Mouse (Mus musculus) limb, embryonic 14.5 days (tissue): ENCODE results near the gene Hoxc8. TPM values are rescaled to one million over a fixed set of nuclear protein-coding genes. Genes with fewer than 3 reads are reported as not detected.

Experiments
- ATAC-seq: fragments of 200-750 bp; cut with Nextera tagmentation; 2 replicates; pipeline ENCODE4 v1.8.0; 2017; ENCODE audit warnings: low read depth, moderate number of reproducible peaks, moderate TSS enrichment; ENCODE audit not compliant: low FRiP score
- DNase-seq: peaks from one replicate; pipeline ENCODE4 v3.0.0-alpha.2; 2015; ENCODE audit warnings: low spot score
- H3K27ac ChIP-seq: fragments of 300-500 bp; sonication (generic); replicated peaks from 2 replicates; pipeline ENCODE4 v1.5.1; 2014; ENCODE audit warnings: low read depth, mild to moderate bottlenecking, low read length, moderate library complexity, mixed read lengths
- H3K27me3 ChIP-seq: fragments of 300-500 bp; sonication (generic); 2 replicates; pipeline ENCODE4 v1.6.1; 2014; ENCODE audit warnings: low read length, mixed read lengths; ENCODE audit not compliant: control insufficient read depth, insufficient read depth
- H3K36me3 ChIP-seq: fragments of 300-500 bp; sonication (generic); 2 replicates; pipeline ENCODE4 v1.6.1; 2014; ENCODE audit warnings: mild to moderate bottlenecking, low read length, moderate library complexity, mixed read lengths; ENCODE audit not compliant: control insufficient read depth, insufficient read depth
- H3K4me1 ChIP-seq: fragments of 300-500 bp; sonication (generic); 2 replicates; pipeline ENCODE4 v1.6.1; 2014; ENCODE audit warnings: antibody characterized with exemption, low read length, mixed read lengths; ENCODE audit not compliant: control insufficient read depth, insufficient read depth
- H3K4me2 ChIP-seq: fragments of 300-500 bp; sonication (generic); replicated peaks from 2 replicates; pipeline ENCODE4 v1.6.1; 2014; ENCODE audit warnings: low read depth, mild to moderate bottlenecking, low read length, moderate library complexity; ENCODE audit not compliant: severe bottlenecking
- H3K4me3 ChIP-seq: fragments of 300-500 bp; sonication (generic); replicated peaks from 2 replicates; pipeline ENCODE4 v1.5.1; 2014; ENCODE audit warnings: low read length
- H3K9ac ChIP-seq: fragments of 300-500 bp; sonication (generic); 2 replicates; pipeline ENCODE4 v1.6.1; 2014; ENCODE audit warnings: mild to moderate bottlenecking, low read depth, low read length, moderate library complexity; ENCODE audit not compliant: severe bottlenecking
- H3K9me3 ChIP-seq: fragments of 300-500 bp; sonication (generic); 2 replicates; pipeline ENCODE4 v1.6.1; 2016; ENCODE audit warnings: low read length; ENCODE audit not compliant: control insufficient read depth
- POLR2A ChIP-seq: fragments of 200-500 bp; IDR thresholded peaks from 2 replicates; pipeline ENCODE4 v1.8.0; 2012; ENCODE audit warnings: inconsistent platforms, mild to moderate bottlenecking, moderate library complexity, borderline replicate concordance; ENCODE audit not compliant: insufficient read depth, insufficient read length; ENCODE audit errors: extremely low read depth
- WGBS: fragments of 180-500 bp; shearing (Covaris S2); extraction: QIAGEN DNeasy Blood & Tissue Kit; methylation state at CpG from one replicate; pipeline ENCODE4 v1.1.7; 2014; 5-methylcytosine and 5-hydroxymethylcytosine counted together
- microRNA counts: library from miRNA; unstranded; fragments of <30 nt; microRNA quantifications from one replicate; lab custom pipeline; 2016
- microRNA-seq: library from miRNA; unstranded; fragments of <30 nt; microRNA quantifications from one replicate; pipeline ENCODE4, GENCODE M21; 2016
- polyA plus RNA-seq, 2 experiments: library from polyadenylated mRNA; depleted of rRNA in 1 of 2; stranded (reverse) in 1 of 2; unstranded in 1 of 2; fragments of >200 nt; fragmentation: Nextera tagmentation in 1 of 2; extraction: Ambion mirVana in 1 of 2; gene quantifications; 2 replicates each; pipeline versions ENCODE4 v1.2.1 to v1.2.3; 2012 to 2014

Hoxc8 gene
- polyA plus RNA-seq, 2 experiments = 1.9 to 3.9 TPM

- ATAC-seq = no peak
- no peak overlapping the region for H3K9ac ChIP-seq
These were observed 47.2 kb downstream of the Hoxc8 start for GRCm38 (mm10) chr15:103037579-103037978.

GRCm38 (mm10) chr15:103038701-103039480, 48.5 kb downstream of the Hoxc8 start:
- Histone ChIP-seq H3K27me3 (peaks cover 97% of the 10 kb centered on the region), H3K4me3 (no peak overlapping the region), H3K27ac (no peak overlapping the region), H3K9me3 (no peaks in the 10 kb centered on the region), H3K36me3 (no peaks in the 10 kb centered on the region), H3K4me1 (peaks cover 12% of the 10 kb centered on the region), H3K4me2 (no peak overlapping the region), H3K9ac (no peak overlapping the region)
- ATAC-seq (no peak), DNase-seq (no peak)
- TF ChIP-seq POLR2A = no peak
- WGBS = 22% methylated on average over 10 of the region's 10 CpGs

More at GRCm38 (mm10) chr15:103037579-103037978, 47.2 kb downstream of the Hoxc8 start:
- 32% methylated on average over 1 of the region's 1 CpGs for WGBS
- no peak overlapping the region for H3K4me2 ChIP-seq
- H3K36me3 ChIP-seq = no peaks in the 10 kb centered on the region
- H3K27ac ChIP-seq = no peak overlapping the region
- H3K27me3 ChIP-seq = peaks cover 96% of the 10 kb centered on the region
- DNase-seq = no peak
- H3K4me1 ChIP-seq = peaks cover 12% of the 10 kb centered on the region
- TF ChIP-seq POLR2A = no peak
- no peak overlapping the region for H3K4me3 ChIP-seq
- H3K9me3 ChIP-seq = no peaks in the 10 kb centered on the region

- Histone ChIP-seq H3K27me3 (peaks cover 92% of the 10 kb centered on the region), H3K4me1 (peaks cover 6% of the 10 kb centered on the region; the same call in 1 of the 2 replicates), H3K36me3 (no peaks in the 10 kb centered on the region), H3K9ac (no peak overlapping the region), H3K4me2 (no peak overlapping the region), H3K4me3 (no peak overlapping the region), H3K27ac (no peak overlapping the region), H3K9me3 (no peaks in the 10 kb centered on the region)
- no peak for DNase-seq
- WGBS = 17% methylated on average over 3 of the region's 3 CpGs
- TF ChIP-seq POLR2A = no peak
- no peak for ATAC-seq
These were observed 49.2 kb downstream of the Hoxc8 start for GRCm38 (mm10) chr15:103039609-103040008.

GRCm38 (mm10) chr15:103040601-103041000, 50.2 kb downstream of the Hoxc8 start:
- H3K4me1 ChIP-seq = 0 out of 2 replicates have a peak, but pooled peaks cover 2% of the 10 kb centered on the region
- no peak overlapping the region for H3K27ac ChIP-seq
- H3K4me3 ChIP-seq = no peak overlapping the region
- DNase-seq (no peak), ATAC-seq (no peak)
- peaks cover 82% of the 10 kb centered on the region for H3K27me3 ChIP-seq
- 13% methylated on average over 12 of the region's 12 CpGs for WGBS
- no peak overlapping the region for H3K4me2 ChIP-seq
- no peak for TF ChIP-seq POLR2A
- H3K9me3 ChIP-seq = no peaks in the 10 kb centered on the region
- H3K9ac ChIP-seq = no peak overlapping the region
- no peaks in the 10 kb centered on the region for H3K36me3 ChIP-seq

GRCm38 (mm10) chr15:103041613-103042012, 51.2 kb downstream of the Hoxc8 start:
- 15% methylated on average over 5 of the region's 5 CpGs for WGBS
- Histone ChIP-seq H3K27me3 (peaks cover 72% of the 10 kb centered on the region), H3K9me3 (no peaks in the 10 kb centered on the region), H3K9ac (no peak overlapping the region), H3K36me3 (no peaks in the 10 kb centered on the region), H3K4me3 (no peak overlapping the region), H3K4me2 (no peak overlapping the region), H3K4me1 (0 out of 2 replicates have a peak, but pooled peaks cover 2% of the 10 kb centered on the region), H3K27ac (no peak overlapping the region)
- DNase-seq = no peak
- no peak for ATAC-seq
- TF ChIP-seq POLR2A = no peak

- H3K36me3 ChIP-seq = no peaks in the 10 kb centered on the region
- no peak overlapping the region for H3K4me3 ChIP-seq
- no peaks in the 10 kb centered on the region for H3K9me3 ChIP-seq
- TF ChIP-seq POLR2A = no peak
- H3K4me2 ChIP-seq = no peak overlapping the region
- no peak for ATAC-seq
- 18% methylated on average over 1 of the region's 1 CpGs for WGBS
- H3K9ac ChIP-seq = no peak overlapping the region
- no peak for DNase-seq
- H3K27me3 ChIP-seq = peaks cover 66% of the 10 kb centered on the region
- no peak overlapping the region for H3K27ac ChIP-seq
- H3K4me1 ChIP-seq = 0 out of 2 replicates have a peak, but pooled peaks cover 2% of the 10 kb centered on the region
These were observed 51.8 kb downstream of the Hoxc8 start for GRCm38 (mm10) chr15:103042209-103042608.

MicroRNAs encoded within 50 kb of the gene (microRNA counts, 519-probe panel; counts per million panel counts)
- microRNA mmu-miR-615-3p (lab: Ali Mortazavi, UCI) = not detected
- not detected for microRNA mmu-miR-615-5p (lab: Ali Mortazavi, UCI)

Small RNA genes lying within 50 kb of the gene (microRNA-seq; reads per million reads assigned to microRNA genes)
- gene Mir196a-2 = 441 reads per million, percentile 64 among the genes with 10 or more reads in this experiment
- 948 reads per million, percentile 72 among the genes with 10 or more reads in this experiment for gene Mir615

Other genes with a start within 250 kb of the Hoxc8 start
- 2.5 and 2.9 TPM in 2 replicates for gene Hoxc13, start 69.5 kb upstream of the Hoxc8 start, polyA plus RNA-seq (2012; rRNA removed)
- 6.1 and 7.7 TPM in 2 replicates for gene Hoxc13, start 69.5 kb upstream of the Hoxc8 start, polyA plus RNA-seq (2014; fragmentation: Nextera tagmentation; extraction: Ambion mirVana)
- 3.6 and 4.5 TPM in 2 replicates for gene Hoxc12, start 53.9 kb upstream of the Hoxc8 start, polyA plus RNA-seq (2012; rRNA removed)
- gene Hoxc12, start 53.9 kb upstream of the Hoxc8 start, polyA plus RNA-seq (2014; fragmentation: Nextera tagmentation; extraction: Ambion mirVana) = 4.0 and 4.2 TPM in 2 replicates
- 7.4 and 7.6 TPM in 2 replicates for gene Hoxc11, start 36.2 kb upstream of the Hoxc8 start, polyA plus RNA-seq (2012; rRNA removed)
- 1.4 TPM in 2 replicates for gene Hoxc11, start 36.2 kb upstream of the Hoxc8 start, polyA plus RNA-seq (2014; fragmentation: Nextera tagmentation; extraction: Ambion mirVana)
- 9.7 and 14.3 TPM in 2 replicates for gene Hoxc10, start 23.8 kb upstream of the Hoxc8 start, polyA plus RNA-seq (2012; rRNA removed)
- gene Hoxc10, start 23.8 kb upstream of the Hoxc8 start, polyA plus RNA-seq (2014; fragmentation: Nextera tagmentation; extraction: Ambion mirVana) = 5.8 and 6.0 TPM in 2 replicates
- 7.6 and 9.0 TPM in 2 replicates for gene Hoxc5, start 23.2 kb upstream of the Hoxc8 start, polyA plus RNA-seq (2012; rRNA removed)
- gene Hoxc5, start 23.2 kb upstream of the Hoxc8 start, polyA plus RNA-seq (2014; fragmentation: Nextera tagmentation; extraction: Ambion mirVana) = 2.6 and 3.5 TPM in 2 replicates
- 2.1 TPM in 2 replicates for gene Hoxc9, start 14.2 kb upstream of the Hoxc8 start, polyA plus RNA-seq (2012; rRNA removed)
- gene Hoxc9, start 14.2 kb upstream of the Hoxc8 start, polyA plus RNA-seq (2014; fragmentation: Nextera tagmentation; extraction: Ambion mirVana) = 1.1 and 1.3 TPM in 2 replicates
- 8.0 and 10.4 TPM in 2 replicates for gene Hoxc6, start 7.7 kb downstream of the Hoxc8 start, polyA plus RNA-seq (2012; rRNA removed)
- gene Hoxc6, start 7.7 kb downstream of the Hoxc8 start, polyA plus RNA-seq (2014; fragmentation: Nextera tagmentation; extraction: Ambion mirVana) = 2.4 and 2.5 TPM in 2 replicates
- gene Hoxc4, start 28.3 kb downstream of the Hoxc8 start, polyA plus RNA-seq (2012; rRNA removed) = 5.9 and 7.5 TPM in 2 replicates
- gene Hoxc4, start 28.3 kb downstream of the Hoxc8 start, polyA plus RNA-seq (2014; fragmentation: Nextera tagmentation; extraction: Ambion mirVana) = 1.9 and 3.5 TPM in 2 replicates
- gene Smug1, start 176.5 kb downstream of the Hoxc8 start, polyA plus RNA-seq (2012; rRNA removed) = 18.6 and 22.4 TPM in 2 replicates
- gene Smug1, start 176.5 kb downstream of the Hoxc8 start, polyA plus RNA-seq (2014; fragmentation: Nextera tagmentation; extraction: Ambion mirVana) = 18.2 and 18.9 TPM in 2 replicates
- 78.3 and 81.4 TPM in 2 replicates for gene Cbx5, start 249.2 kb downstream of the Hoxc8 start, polyA plus RNA-seq (2012; rRNA removed)
- 122 and 131 TPM in 2 replicates for gene Cbx5, start 249.2 kb downstream of the Hoxc8 start, polyA plus RNA-seq (2014; fragmentation: Nextera tagmentation; extraction: Ambion mirVana)
- gene Hnrnpa1, start 249.8 kb downstream of the Hoxc8 start, polyA plus RNA-seq (2012; rRNA removed) = 830 and 1,175 TPM in 2 replicates
- gene Hnrnpa1, start 249.8 kb downstream of the Hoxc8 start, polyA plus RNA-seq (2014; fragmentation: Nextera tagmentation; extraction: Ambion mirVana) = 704 and 769 TPM in 2 replicates